Mouse (Mus musculus) heart, adult 9 months (tissue): ENCODE data around the gene Vac14.

Experiments
- DNase-seq, 2 experiments: peaks; one replicate each; pipeline ENCODE4 v3.0.0; 2022; ENCODE audit warnings: low spot score in 2 of 2

Gene Vac14

GRCm38 (mm10) chr8:110749500-110750170 is 131.2 kb downstream of the Vac14 start:
- DNase-seq: peak; percentile 46 to 58

GRCm38 (mm10) chr8:110750269-110750668 is 131.9 kb downstream of the Vac14 start:
- DNase-seq: no peak

GRCm38 (mm10) chr8:110751490-110751889 is 133.1 kb downstream of the Vac14 start:
- DNase-seq: no peak

- DNase-seq: no peak
Measured at GRCm38 (mm10) chr8:110754713-110755112, 136.3 kb downstream of the Vac14 start.

GRCm38 (mm10) chr8:110755511-110756170 is 137.3 kb downstream of the Vac14 start:
- DNase-seq: no peak

- no peak for DNase-seq
Measured at GRCm38 (mm10) chr8:110756196-110756595, 137.8 kb downstream of the Vac14 start.

GRCm38 (mm10) chr8:110760280-110760940 is 142.0 kb downstream of the Vac14 start:
- no peak for DNase-seq

- peak; percentile 70 to 79 for DNase-seq
Measured at GRCm38 (mm10) chr8:110761185-110761584, 142.8 kb downstream of the Vac14 start.

- DNase-seq: no peak
Measured at GRCm38 (mm10) chr8:110761988-110762387, 143.6 kb downstream of the Vac14 start.

GRCm38 (mm10) chr8:110764671-110765070 is 146.3 kb downstream of the Vac14 start:
- no peak for DNase-seq

GRCm38 (mm10) chr8:110767261-110767660 is 148.9 kb downstream of the Vac14 start:
- no peak for DNase-seq
